Mouse (Mus musculus) CH12.LX (cell line): ENCODE measurements around the gene Ccn6.

Experiments used
- CTCF ChIP-seq, 2 experiments: IDR thresholded peaks in 1 of 2; conservative IDR thresholded peaks in 1 of 2; 2 replicates each; pipeline ENCODE4 v1.5.1; 2011 to 2012; ENCODE audit warnings: low read depth in 2 of 2, low read length in 2 of 2, improper control_type of control experiment in 1 of 2, inconsistent platforms in 1 of 2, mild to moderate bottlenecking in 1 of 2, moderate library complexity in 1 of 2
- HCFC1 ChIP-seq: IDR thresholded peaks from 2 replicates; pipeline ENCODE4 v1.6.1; 2012; ENCODE audit warnings: low read depth, mild to moderate bottlenecking, inconsistent platforms, low read length, improper control_type of control experiment
- JUN ChIP-seq: IDR thresholded peaks from 2 replicates; pipeline ENCODE4 v1.6.1; 2011; ENCODE audit warnings: low read depth, mild to moderate bottlenecking, low read length, improper control_type of control experiment, moderate library complexity; ENCODE audit not compliant: insufficient read depth
- MAX ChIP-seq: IDR thresholded peaks from 2 replicates; pipeline ENCODE4 v1.6.1; 2011; ENCODE audit warnings: low read length, improper control_type of control experiment
- MXI1 ChIP-seq: IDR thresholded peaks from 2 replicates; pipeline ENCODE4 v1.6.1; 2011; ENCODE audit warnings: mild to moderate bottlenecking, low read depth, low read length, improper control_type of control experiment
- PAX5 ChIP-seq: IDR thresholded peaks from 2 replicates; pipeline ENCODE4 v1.6.1; 2012; ENCODE audit warnings: low read length, inconsistent platforms, mixed read lengths
- POLR2A ChIP-seq: IDR thresholded peaks from 2 replicates; pipeline ENCODE4 v1.6.1; 2011; ENCODE audit warnings: low read depth, mild to moderate bottlenecking, improper control_type of control experiment, low read length
- ZC3H11A ChIP-seq: IDR thresholded peaks from 2 replicates; pipeline ENCODE4 v1.6.1; 2012; ENCODE audit warnings: low read depth, mild to moderate bottlenecking, inconsistent platforms, low read length, improper control_type of control experiment
- ZKSCAN1 ChIP-seq: IDR thresholded peaks from 2 replicates; pipeline ENCODE4 v1.6.1; 2012; ENCODE audit warnings: low read depth, inconsistent platforms, low read length, improper control_type of control experiment, borderline replicate concordance

GRCm38 (mm10) chr10:39141401-39141800, 22.2 kb downstream of the Ccn6 start:
- TF ChIP-seq JUN (no peak), MXI1 (no peak), CTCF (conservative IDR thresholded peaks at IDR 0.05 in 1 of 2, IDR thresholded peaks at IDR 0.05 in 1 of 2; ENCODE audit: low read depth in 2 of 2, low read length in 2 of 2) (no peak), MAX (no peak), PAX5 (no peak), POLR2A (no peak), ZKSCAN1 (no peak), HCFC1 (no peak), ZC3H11A (no peak)
